In genomic region chr13:12211058-12211457, GRCm38 (mm10) we compare ENCODE assay signal across 19 mouse cellular contexts. TPM values are rescaled to one million over a fixed set of nuclear protein-coding genes. Genes with fewer than 3 reads are reported as not detected.
DNase-seq lines count a peak whose midpoint lies in the region; ATAC-seq and TF ChIP-seq lines count a peak whose summit lies in the region.
"Had no signal": no experiment of that assay in that cellular context is flagged by ENCODE, and none has a peak within 500 bp of the region (broad histone marks: within the 10 kb centered on the region; RNA-seq: fewer than 3 reads in every experiment).

No protein-coding gene starts in this region.

- H3K4me1 ChIP-seq in heart, adult 2 months (ENCODE audit: control insufficient read depth, insufficient read depth, low read length): 0 out of 2 replicates have a peak, but pooled peaks cover 1% of the 10 kb centered on the region
- H3K4me1 ChIP-seq in heart, embryonic 13.5 days: peaks cover 25% of the 10 kb centered on the region
- no peaks in the 10 kb centered on the region for H3K4me1 ChIP-seq in midbrain, embryonic 16.5 days (ENCODE audit: control insufficient read depth, insufficient read depth, low read length)
- H3K4me1 ChIP-seq in liver, embryonic 11.5 days (replicated peaks; ENCODE audit: control insufficient read depth, insufficient read depth, low read length): no peaks in the 10 kb centered on the region
- no peaks in the 10 kb centered on the region for H3K4me1 ChIP-seq in midbrain, embryonic 15.5 days
- H3K4me1 ChIP-seq: embryonic facial prominence, embryonic 13.5 days; forebrain, embryonic 13.5 days; hindbrain, embryonic 13.5 days; limb, embryonic 13.5 days; liver, embryonic 13.5 days; midbrain, embryonic 13.5 days; neural tube, embryonic 13.5 days had no signal

- TF ChIP-seq POLR2A in heart, adult 2 months (IDR thresholded peaks at IDR 0.05; ENCODE audit: insufficient read depth, low read depth, low read length): no peak

- 0 out of 2 replicates have a peak, but pooled peaks have one; percentile 37 for TF ChIP-seq EP300 in heart, adult 2 months (IDR thresholded peaks at IDR 0.05; ENCODE audit: insufficient read depth, low read depth, low read length)

- H3K9me3 ChIP-seq in heart, embryonic 13.5 days: no peaks in the 10 kb centered on the region
- H3K9me3 ChIP-seq in midbrain, embryonic 16.5 days (replicated peaks; ENCODE audit: control insufficient read depth, low read length, poor library complexity, severe bottlenecking): no peaks in the 10 kb centered on the region
- H3K9me3 ChIP-seq in liver, embryonic 11.5 days (ENCODE audit: control insufficient read depth, low read length): no peaks in the 10 kb centered on the region
- H3K9me3 ChIP-seq in midbrain, embryonic 15.5 days: no peaks in the 10 kb centered on the region
- H3K9me3 ChIP-seq: embryonic facial prominence, embryonic 13.5 days; forebrain, embryonic 13.5 days; hindbrain, embryonic 13.5 days; limb, embryonic 13.5 days; liver, embryonic 13.5 days; midbrain, embryonic 13.5 days; neural tube, embryonic 13.5 days had no signal

- H3K4me3 ChIP-seq in heart, adult 2 months: no peak overlapping the region
- H3K4me3 ChIP-seq in heart, embryonic 13.5 days: no peak overlapping the region
- no peak overlapping the region for H3K4me3 ChIP-seq in midbrain, embryonic 16.5 days (ENCODE audit: low read depth, low read length)
- H3K4me3 ChIP-seq in liver, embryonic 11.5 days (ENCODE audit: low read depth, low read length): no peak overlapping the region
- H3K4me3 ChIP-seq in midbrain, embryonic 15.5 days: no peak overlapping the region
- H3K4me3 ChIP-seq: embryonic facial prominence, embryonic 13.5 days; forebrain, embryonic 13.5 days; hindbrain, embryonic 13.5 days; limb, embryonic 13.5 days; liver, embryonic 13.5 days; midbrain, embryonic 13.5 days; myocyte; neural tube, embryonic 13.5 days had no signal

- peak; percentile 17 for DNase-seq in gastrocnemius, postnatal 25 days
- peak in 1 of 2 experiments; percentile 47 for DNase-seq in heart, adult 2 months
- peak; percentile 22 to 53 for DNase-seq in heart, postnatal 14 days
- no peak for DNase-seq in liver, embryonic 11.5 days (ENCODE audit: low spot score)
- DNase-seq in ovary, postnatal 14 days (ENCODE audit: low spot score): no peak
- DNase-seq: adrenal gland, adult 8-10 months; layer of hippocampus, adult 9-11 months had no signal

- H3K9ac ChIP-seq in heart, adult 2 months (ENCODE audit: low read depth, low read length): no peak overlapping the region
- H3K9ac ChIP-seq in heart, embryonic 13.5 days: peak overlapping the region; percentile 29; the same call in 1 of the 2 replicates
- no peak overlapping the region for H3K9ac ChIP-seq in midbrain, embryonic 16.5 days (ENCODE audit: low read depth, low read length)
- H3K9ac ChIP-seq in liver, embryonic 11.5 days (ENCODE audit: low read depth, low read length): no peak overlapping the region
- no peak overlapping the region for H3K9ac ChIP-seq in midbrain, embryonic 15.5 days
- H3K9ac ChIP-seq: embryonic facial prominence, embryonic 13.5 days; forebrain, embryonic 13.5 days; hindbrain, embryonic 13.5 days; limb, embryonic 13.5 days; liver, embryonic 13.5 days; midbrain, embryonic 13.5 days; neural tube, embryonic 13.5 days had no signal

- H3K4me2 ChIP-seq in heart, embryonic 13.5 days: no peak overlapping the region
- H3K4me2 ChIP-seq in midbrain, embryonic 16.5 days (ENCODE audit: low read length): no peak overlapping the region
- H3K4me2 ChIP-seq in liver, embryonic 11.5 days: no peak overlapping the region
- no peak overlapping the region for H3K4me2 ChIP-seq in midbrain, embryonic 15.5 days
- H3K4me2 ChIP-seq: embryonic facial prominence, embryonic 13.5 days; forebrain, embryonic 13.5 days; hindbrain, embryonic 13.5 days; limb, embryonic 13.5 days; liver, embryonic 13.5 days; midbrain, embryonic 13.5 days; neural tube, embryonic 13.5 days had no signal

- no peaks in the 10 kb centered on the region for H3K27me3 ChIP-seq in heart, adult 2 months (ENCODE audit: control insufficient read depth, insufficient read depth, low read length)
- H3K27me3 ChIP-seq in heart, embryonic 13.5 days (replicated peaks): no peaks in the 10 kb centered on the region
- H3K27me3 ChIP-seq in midbrain, embryonic 16.5 days (ENCODE audit: control insufficient read depth, insufficient read depth, low read depth, low read length): no peaks in the 10 kb centered on the region
- H3K27me3 ChIP-seq in liver, embryonic 11.5 days (replicated peaks; ENCODE audit: control insufficient read depth, insufficient read depth, low read length): no peaks in the 10 kb centered on the region
- no peaks in the 10 kb centered on the region for H3K27me3 ChIP-seq in midbrain, embryonic 15.5 days (replicated peaks)
- H3K27me3 ChIP-seq: embryonic facial prominence, embryonic 13.5 days; forebrain, embryonic 13.5 days; hindbrain, embryonic 13.5 days; limb, embryonic 13.5 days; liver, embryonic 13.5 days; midbrain, embryonic 13.5 days; neural tube, embryonic 13.5 days had no signal

- H3K79me2 ChIP-seq in heart, adult 2 months (replicated peaks; ENCODE audit: control insufficient read depth, insufficient read depth, low read length): no peaks in the 10 kb centered on the region

- peaks cover 4% of the 10 kb centered on the region for H3K36me3 ChIP-seq in heart, adult 2 months (ENCODE audit: control insufficient read depth, insufficient read depth, low read length)
- H3K36me3 ChIP-seq in heart, embryonic 13.5 days: peaks cover 74% of the 10 kb centered on the region
- peaks cover 3% of the 10 kb centered on the region for H3K36me3 ChIP-seq in midbrain, embryonic 16.5 days (ENCODE audit: control insufficient read depth, insufficient read depth, low read length)
- H3K36me3 ChIP-seq in liver, embryonic 11.5 days (ENCODE audit: control insufficient read depth, insufficient read depth, low read length): peaks cover 13% of the 10 kb centered on the region
- H3K36me3 ChIP-seq in midbrain, embryonic 15.5 days (replicated peaks): 0 out of 2 replicates have a peak, but pooled peaks cover 6% of the 10 kb centered on the region

- H3K27ac ChIP-seq in heart, adult 2 months: peak overlapping the region; percentile 31
- peak overlapping the region; percentile 64 for H3K27ac ChIP-seq in heart, embryonic 13.5 days (replicated peaks)
- no peak overlapping the region for H3K27ac ChIP-seq in midbrain, embryonic 16.5 days (ENCODE audit: low read length)
- H3K27ac ChIP-seq in liver, embryonic 11.5 days (ENCODE audit: low read depth, low read length): no peak overlapping the region
- no peak overlapping the region for H3K27ac ChIP-seq in midbrain, embryonic 15.5 days
- H3K27ac ChIP-seq: embryonic facial prominence, embryonic 13.5 days; forebrain, embryonic 13.5 days; hindbrain, embryonic 13.5 days; limb, embryonic 13.5 days; liver, embryonic 13.5 days; midbrain, embryonic 13.5 days; neural tube, embryonic 13.5 days; stomach, postnatal 0 days had no signal

- intact Hi-C loops in heart, adult 2 months (cut with DNase I): loop anchor here (2.0 kb wide), 2 partner anchors 48 to 62 kb away; partner anchors contain the start of gene Mtr
- intact Hi-C loops in heart, postnatal 14 days (cut with DNase I): loop anchor here (5.0 kb wide), 1 partner anchor 46 kb away; the partner anchor contains the start of gene Mtr

- 34% methylated on average over 2 of the region's 2 CpGs for WGBS in heart, adult 2 months
- 37% methylated on average over 2 of the region's 2 CpGs for WGBS in heart, embryonic 13.5 days
- WGBS in midbrain, embryonic 16.5 days: 70% methylated on average over 2 of the region's 2 CpGs
- WGBS in liver, embryonic 11.5 days: 74% methylated on average over 2 of the region's 2 CpGs
- 68% methylated on average over 2 of the region's 2 CpGs for WGBS in midbrain, embryonic 15.5 days

- ATAC-seq in heart, embryonic 13.5 days (ENCODE audit: extremely low read depth, insufficient number of reproducible peaks, low FRiP score, low TSS enrichment): no peak; the same call in 1 of the 2 replicates
- ATAC-seq in midbrain, embryonic 16.5 days: no peak
- no peak for ATAC-seq in liver, embryonic 11.5 days (replicated peaks; ENCODE audit: low FRiP score)
- no peak for ATAC-seq in midbrain, embryonic 15.5 days (replicated peaks)

- TF ChIP-seq CTCF in heart, adult 2 months (IDR thresholded peaks at IDR 0.05): no peak

RNA-seq across cellular contexts. Expression of gene Mtr, which starts 46.9 kb away (rescaled TPM):
- 10 to 100 TPM; 14.3 to 14.9 TPM for total RNA-seq in gastrocnemius, postnatal 25 days (2021)
- total RNA-seq in heart, adult 2 months (2021): 100 to 1,000 TPM in 1 of 2 experiments, 10 to 100 TPM in 1; 88.1 to 103 TPM
- 42.2 and 129 TPM in 2 replicates for polyA plus RNA-seq in heart, adult 2 months (2012; rRNA removed)
- 11.4 and 11.5 TPM in 2 replicates for polyA plus RNA-seq in heart, embryonic 13.5 days (2015; fragmentation: Nextera tagmentation; extraction: Ambion mirVana)
- 10 to 100 TPM; 56.9 to 59.5 TPM for total RNA-seq in heart, postnatal 14 days (2021)
- polyA plus RNA-seq in midbrain, embryonic 16.5 days (2015; fragmentation: Nextera tagmentation; extraction: Ambion mirVana): 3.2 and 4.0 TPM in 2 replicates
- 18.2 and 21.5 TPM in 2 replicates for polyA plus RNA-seq in liver, embryonic 11.5 days (2014; fragmentation: Nextera tagmentation; extraction: Ambion mirVana)
- polyA plus RNA-seq in midbrain, embryonic 15.5 days (2015; fragmentation: Nextera tagmentation; extraction: Ambion mirVana): 2.9 and 3.8 TPM in 2 replicates

Comparison
In these comparisons a context has a peak if more than half of its experiments do, and no peak if none do; other contexts are left out.
1. DNase-seq: peak in gastrocnemius, postnatal 25 days (single experiment) and heart, postnatal 14 days (2 of 2); none in liver, embryonic 11.5 days (single experiment) and ovary, postnatal 14 days (single experiment).
2. H3K27ac ChIP-seq: peak in heart, adult 2 months (single experiment) and heart, embryonic 13.5 days (single experiment); none in midbrain, embryonic 16.5 days (single experiment), liver, embryonic 11.5 days (single experiment) and midbrain, embryonic 15.5 days (single experiment).